Mouse (Mus musculus) ES-Bruce4 (cell line): ENCODE measurements around the gene Tex21.

ENCODE experiments used
- CTCF ChIP-seq: IDR thresholded peaks from one replicate; pipeline ENCODE4 v1.8.1; 2011; ENCODE audit warnings: low read depth, low read length
- EP300 ChIP-seq: IDR thresholded peaks from 2 replicates; pipeline ENCODE4 v1.6.1; 2011; ENCODE audit warnings: low read depth, low read length; ENCODE audit not compliant: insufficient read depth

DNA sequence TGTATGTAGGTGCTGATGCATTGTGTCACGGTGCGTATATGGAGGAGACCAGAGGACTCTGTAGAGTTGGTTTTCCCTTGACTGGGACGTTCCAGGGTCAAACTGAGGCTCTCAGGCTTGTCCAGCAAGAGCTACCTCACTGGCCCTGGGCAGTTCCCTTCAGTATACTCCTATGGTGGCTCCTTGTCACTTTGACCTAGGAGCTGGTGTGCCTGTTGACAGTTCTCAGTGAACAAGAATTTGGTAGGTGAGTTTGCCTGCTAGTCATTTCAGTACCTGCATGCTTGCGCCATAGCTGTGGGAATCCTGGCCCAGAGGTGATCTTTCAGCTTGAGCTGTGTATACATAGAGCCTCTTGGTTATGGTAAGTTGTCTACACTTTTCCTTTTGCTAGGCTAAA lies 16.4 kb upstream of the Tex21 start:
- no peak for TF ChIP-seq CTCF
- TF ChIP-seq EP300, result no peak
